Mouse (Mus musculus) forebrain, embryonic 14.5 days (tissue): ENCODE measurements around the gene Pafah2. TPM values are rescaled to one million over a fixed set of nuclear protein-coding genes. Genes with fewer than 3 reads are reported as not detected.
A peak's percentile ranks its signal among the peaks of the same experiment; 100 is the strongest.

Experiments used
- ATAC-seq: fragments of 200-750 bp; cut with Nextera tagmentation; 2 replicates; pipeline ENCODE4 v1.8.0; 2017; ENCODE audit warnings: mild to moderate bottlenecking, moderate library complexity
- DNase-seq: peaks from one replicate; pipeline ENCODE4 v3.0.0-alpha.2; 2015; ENCODE audit warnings: low spot score
- H3K27ac ChIP-seq: fragments of 300-500 bp; sonication (generic); 2 replicates; pipeline ENCODE4 v1.5.1; 2014; ENCODE audit warnings: low read depth, mild to moderate bottlenecking, control low read depth, low read length, moderate library complexity
- H3K27me3 ChIP-seq: fragments of 300-500 bp; sonication (generic); replicated peaks from 2 replicates; pipeline ENCODE4 v1.6.1; 2014; ENCODE audit warnings: low read length, control low read depth, mixed read lengths; ENCODE audit not compliant: control insufficient read depth, insufficient read depth
- H3K36me3 ChIP-seq: fragments of 300-500 bp; sonication (generic); 2 replicates; pipeline ENCODE4 v1.6.1; 2014; ENCODE audit warnings: low read length, control low read depth; ENCODE audit not compliant: control insufficient read depth, insufficient read depth
- H3K4me1 ChIP-seq: fragments of 300-500 bp; sonication (generic); 2 replicates; pipeline ENCODE4 v1.6.1; 2014; ENCODE audit warnings: antibody characterized with exemption, low read length, control low read depth; ENCODE audit not compliant: control insufficient read depth, insufficient read depth
- H3K4me2 ChIP-seq: fragments of 300-500 bp; sonication (generic); 2 replicates; pipeline ENCODE4 v1.6.1; 2014; ENCODE audit warnings: mild to moderate bottlenecking, control low read depth, low read length
- H3K4me3 ChIP-seq: fragments of 300-500 bp; sonication (generic); 2 replicates; pipeline ENCODE4 v1.5.1; 2014; ENCODE audit warnings: low read depth, low read length, control low read depth
- H3K9ac ChIP-seq: fragments of 300-500 bp; sonication (generic); 2 replicates; pipeline ENCODE4 v1.6.1; 2014; ENCODE audit warnings: mild to moderate bottlenecking, low read length, control low read depth, moderate library complexity
- H3K9me3 ChIP-seq: fragments of 300-500 bp; sonication (generic); replicated peaks from 2 replicates; pipeline ENCODE4 v1.6.1; 2016; ENCODE audit warnings: low read length, control low read depth, mixed read lengths; ENCODE audit not compliant: control insufficient read depth
- WGBS: fragments of 180-500 bp; shearing (Covaris S2); extraction: QIAGEN DNeasy Blood & Tissue Kit; methylation state at CpG from one replicate; pipeline ENCODE4 v1.1.7; 2014; 5-methylcytosine and 5-hydroxymethylcytosine counted together
- polyA plus RNA-seq: library from polyadenylated mRNA; unstranded; fragments of >200 nt; fragmentation: Nextera tagmentation; extraction: Ambion mirVana; gene quantifications from 2 replicates; pipeline ENCODE4 v1.2.1, GENCODE M21; 2014

The Pafah2 gene
- polyA plus RNA-seq, 1 experiment from 2014 or later = 7.6 TPM

DNA sequence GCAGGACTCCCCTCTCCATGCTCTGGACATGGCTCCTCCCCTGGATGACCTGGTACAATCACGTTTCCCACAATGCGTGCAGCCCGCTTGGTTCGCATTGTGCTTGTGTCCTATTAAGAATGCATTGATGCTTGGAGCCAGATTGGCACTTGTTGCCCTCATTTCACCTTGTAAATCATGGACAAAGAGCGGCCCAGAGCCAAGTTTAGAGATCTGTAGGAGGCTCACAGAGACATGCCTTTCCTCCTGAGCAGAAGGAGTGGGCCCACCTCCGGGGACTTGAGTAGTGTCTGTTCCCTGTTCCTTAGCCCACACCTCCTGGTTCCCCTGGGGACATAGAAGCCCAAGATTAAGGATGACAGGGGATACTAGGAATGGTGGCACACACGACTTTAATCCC lies 27.8 kb downstream of the Pafah2 start:
- ATAC-seq = no peak
- no peaks in the 10 kb centered on the region for H3K27me3 ChIP-seq
- WGBS = 78% methylated on average over 7 of the region's 7 CpGs
- H3K4me2 ChIP-seq = no peak overlapping the region
- no peak overlapping the region for H3K4me3 ChIP-seq
- no peak overlapping the region for H3K27ac ChIP-seq
- DNase-seq = no peak
- H3K9ac ChIP-seq = no peak overlapping the region
- no peaks in the 10 kb centered on the region for H3K4me1 ChIP-seq
- no peaks in the 10 kb centered on the region for H3K9me3 ChIP-seq
- H3K36me3 ChIP-seq = no peaks in the 10 kb centered on the region

DNA sequence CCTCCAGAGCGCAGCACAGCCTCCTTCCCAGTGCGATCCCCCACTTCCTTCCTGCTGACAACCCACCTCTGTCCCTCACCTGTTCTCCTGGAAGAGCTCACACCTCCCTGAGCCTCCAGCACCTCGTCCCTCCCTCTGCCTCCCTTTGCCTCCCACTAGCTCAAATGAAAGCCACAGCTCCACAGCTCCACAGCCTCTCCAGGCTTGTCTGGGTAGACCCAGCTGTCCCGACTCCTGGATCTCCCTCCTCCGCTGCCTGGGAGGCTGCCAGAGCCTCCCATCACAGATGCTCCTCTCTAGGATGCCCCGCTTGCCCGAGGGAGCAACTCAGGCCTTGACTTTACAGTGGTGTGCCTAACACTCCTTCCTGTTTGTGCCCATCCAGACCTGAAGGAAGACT lies 29.0 kb downstream of the Pafah2 start:
- H3K27ac ChIP-seq = no peak overlapping the region
- no peaks in the 10 kb centered on the region for H3K36me3 ChIP-seq
- H3K4me1 ChIP-seq = peaks cover 6% of the 10 kb centered on the region; the same call in 1 of the 2 replicates
- 79% methylated on average over 7 of the region's 7 CpGs for WGBS
- no peaks in the 10 kb centered on the region for H3K27me3 ChIP-seq
- H3K4me3 ChIP-seq = no peak overlapping the region
- H3K4me2 ChIP-seq = no peak overlapping the region
- DNase-seq (no peak), ATAC-seq (no peak)
- H3K9ac ChIP-seq = no peak overlapping the region
- no peaks in the 10 kb centered on the region for H3K9me3 ChIP-seq

DNA sequence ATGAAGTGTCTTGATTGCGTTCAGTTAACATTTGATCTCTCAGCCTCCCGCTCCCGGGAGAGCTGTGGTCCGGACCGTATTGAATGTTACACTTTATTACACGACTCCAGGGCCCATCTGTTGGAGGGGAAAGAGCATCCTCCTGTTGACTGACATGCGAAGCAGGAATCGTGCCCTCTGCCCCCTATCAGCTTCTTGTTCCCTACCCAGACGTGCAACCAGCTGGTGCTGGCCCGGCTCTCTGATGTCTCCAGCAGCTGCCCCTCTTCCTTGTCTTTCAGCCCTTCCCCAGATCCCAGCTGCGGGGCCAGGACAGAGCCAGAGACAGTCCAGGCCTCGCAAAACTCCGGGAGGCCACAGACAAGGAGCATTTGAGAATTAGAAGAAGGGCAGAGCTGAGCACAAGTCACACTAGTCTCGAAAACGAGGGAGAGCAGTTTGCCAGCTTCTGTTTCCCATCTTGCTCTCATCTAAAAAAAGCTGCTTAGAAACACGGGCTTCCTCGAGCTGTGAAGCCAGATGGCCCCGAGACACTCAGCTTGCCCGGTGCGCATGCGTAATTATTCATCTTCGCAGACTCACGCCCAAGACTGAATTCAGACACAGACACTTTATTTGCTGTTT lies 34.4 kb downstream of the Pafah2 start:
- H3K9me3 ChIP-seq = no peaks in the 10 kb centered on the region
- no peaks in the 10 kb centered on the region for H3K27me3 ChIP-seq
- peak; percentile 97 for DNase-seq
- H3K36me3 ChIP-seq = no peaks in the 10 kb centered on the region
- peak; percentile 88 for ATAC-seq
- H3K4me1 ChIP-seq = peaks cover 19% of the 10 kb centered on the region
- 0 out of 2 replicates have a peak overlapping the region, but pooled peaks have one; percentile 0 for H3K4me3 ChIP-seq
- peak overlapping the region; percentile 44 for H3K4me2 ChIP-seq
- H3K9ac ChIP-seq = peak overlapping the region; percentile 56
- 32% methylated on average over 23 of the region's 23 CpGs for WGBS
- H3K27ac ChIP-seq = peak overlapping the region; percentile 98

DNA sequence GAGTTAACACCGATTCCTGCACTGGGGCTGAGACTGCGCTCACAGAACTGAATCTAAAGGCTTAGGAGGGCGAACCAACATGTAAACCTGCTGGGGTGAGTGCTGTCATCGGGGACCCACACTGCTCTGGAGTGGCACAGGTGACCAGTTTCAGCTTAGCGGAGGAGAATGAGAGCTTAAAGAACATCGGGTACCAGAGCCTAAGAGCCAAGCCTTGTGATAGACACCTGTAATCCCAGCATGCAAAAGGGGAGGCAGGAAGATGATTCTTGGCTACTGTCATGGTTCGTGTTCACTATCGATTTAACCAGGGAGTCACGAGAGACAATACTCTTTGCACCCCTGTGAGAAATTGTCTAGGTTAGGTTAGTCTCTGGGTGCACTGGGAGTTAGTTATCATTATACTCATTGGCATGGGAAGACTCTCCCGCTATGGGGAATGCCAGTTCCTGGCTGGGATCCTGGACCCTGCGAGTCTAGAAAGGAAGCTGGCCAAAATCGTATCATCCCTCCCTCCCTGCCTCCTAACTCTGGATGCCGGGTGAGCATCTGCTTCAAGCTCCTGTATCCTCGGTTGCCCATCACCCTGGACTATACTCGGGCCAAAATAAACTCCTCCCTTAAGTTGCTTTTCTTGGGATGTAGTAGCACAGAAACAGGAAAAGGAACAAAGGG lies 36.7 kb downstream of the Pafah2 start:
- H3K36me3 ChIP-seq = no peaks in the 10 kb centered on the region
- ATAC-seq = no peak
- H3K4me1 ChIP-seq = peaks cover 19% of the 10 kb centered on the region
- H3K4me2 ChIP-seq = no peak overlapping the region
- no peak overlapping the region for H3K27ac ChIP-seq
- 82% methylated on average over 15 of the region's 15 CpGs for WGBS
- H3K4me3 ChIP-seq = no peak overlapping the region
- H3K9ac ChIP-seq = no peak overlapping the region
- DNase-seq = peak; percentile 33
- H3K9me3 ChIP-seq = no peaks in the 10 kb centered on the region
- no peaks in the 10 kb centered on the region for H3K27me3 ChIP-seq

DNA sequence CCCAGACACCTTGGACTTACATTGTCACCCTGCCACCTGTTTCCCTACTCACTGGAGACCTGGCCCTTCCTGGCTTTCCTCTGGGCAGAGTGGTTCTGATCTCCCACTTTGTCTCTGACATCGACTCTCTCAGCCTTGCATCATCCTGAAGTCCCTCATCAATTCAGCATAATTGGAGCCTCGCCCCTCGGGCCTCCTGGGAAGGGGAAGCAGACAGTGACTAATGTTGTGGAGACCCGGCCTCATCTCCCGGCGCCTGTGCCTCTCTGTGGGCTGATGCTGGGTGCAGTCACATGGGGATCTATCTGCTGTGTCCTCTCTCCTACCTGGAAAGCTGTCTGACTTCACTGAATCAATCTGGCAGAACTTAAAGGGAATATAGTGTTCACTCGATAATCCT lies 40.1 kb downstream of the Pafah2 start:
- H3K36me3 ChIP-seq = no peaks in the 10 kb centered on the region
- no peak overlapping the region for H3K27ac ChIP-seq
- H3K4me3 ChIP-seq = no peak overlapping the region
- H3K9ac ChIP-seq = no peak overlapping the region
- no peaks in the 10 kb centered on the region for H3K9me3 ChIP-seq
- H3K27me3 ChIP-seq = no peaks in the 10 kb centered on the region
- 55% methylated on average over 7 of the region's 7 CpGs for WGBS
- DNase-seq = no peak
- no peak overlapping the region for H3K4me2 ChIP-seq
- peaks cover 4% of the 10 kb centered on the region for H3K4me1 ChIP-seq
- ATAC-seq = no peak

DNA sequence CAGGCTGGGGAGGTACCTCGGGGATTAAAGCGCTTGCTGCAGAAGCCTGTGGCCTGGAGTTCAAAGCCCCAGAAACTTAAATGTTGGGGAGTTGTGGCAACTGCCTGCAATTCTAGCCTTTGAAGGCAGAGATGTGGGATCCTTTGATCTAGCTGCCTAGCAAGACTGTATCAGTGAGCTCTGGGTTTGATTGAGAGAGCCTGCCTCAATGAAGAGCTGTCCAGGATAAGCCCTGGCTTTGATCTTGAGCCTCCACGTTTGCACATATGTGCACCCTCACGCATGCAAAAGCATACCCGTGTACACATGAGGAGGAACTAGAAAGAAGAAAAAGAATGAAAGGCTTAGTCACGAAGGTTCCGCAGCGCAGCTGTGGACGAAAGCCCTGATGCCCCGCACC lies 40.5 kb downstream of the Pafah2 start:
- Histone ChIP-seq H3K9ac (no peak overlapping the region), H3K4me1 (no peaks in the 10 kb centered on the region), H3K4me2 (no peak overlapping the region), H3K4me3 (no peak overlapping the region), H3K27ac (no peak overlapping the region; the same call in 1 of the 2 replicates), H3K27me3 (no peaks in the 10 kb centered on the region), H3K9me3 (no peaks in the 10 kb centered on the region), H3K36me3 (no peaks in the 10 kb centered on the region)
- WGBS = 76% methylated on average over 10 of the region's 10 CpGs
- DNase-seq (peak; percentile 49), ATAC-seq (no peak)

DNA sequence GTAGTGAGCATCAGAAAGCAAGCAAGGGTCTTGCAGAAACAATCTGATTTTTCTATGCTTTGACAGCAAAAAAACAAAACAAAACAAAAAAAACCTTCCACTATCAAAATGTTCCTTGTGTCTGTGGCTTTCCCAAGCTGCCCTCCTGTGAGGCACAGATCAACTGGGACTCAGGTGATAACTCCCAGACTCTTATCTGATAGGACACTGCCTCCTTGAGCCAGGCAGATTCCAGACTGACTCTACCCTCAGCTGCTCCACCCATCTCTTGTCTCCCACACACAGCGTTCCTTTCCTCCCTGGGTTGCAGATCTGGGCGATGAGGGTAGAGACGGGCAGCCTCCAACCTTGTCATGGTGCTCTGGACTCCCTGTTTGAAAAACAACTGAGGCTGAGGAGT lies 43.0 kb downstream of the Pafah2 start:
- Histone ChIP-seq H3K4me1 (no peaks in the 10 kb centered on the region), H3K36me3 (no peaks in the 10 kb centered on the region), H3K9me3 (no peaks in the 10 kb centered on the region), H3K9ac (no peak overlapping the region), H3K27me3 (no peaks in the 10 kb centered on the region), H3K27ac (no peak overlapping the region), H3K4me2 (no peak overlapping the region), H3K4me3 (no peak overlapping the region)
- no peak for ATAC-seq
- DNase-seq = no peak
- 84% methylated on average over 3 of the region's 3 CpGs for WGBS

DNA sequence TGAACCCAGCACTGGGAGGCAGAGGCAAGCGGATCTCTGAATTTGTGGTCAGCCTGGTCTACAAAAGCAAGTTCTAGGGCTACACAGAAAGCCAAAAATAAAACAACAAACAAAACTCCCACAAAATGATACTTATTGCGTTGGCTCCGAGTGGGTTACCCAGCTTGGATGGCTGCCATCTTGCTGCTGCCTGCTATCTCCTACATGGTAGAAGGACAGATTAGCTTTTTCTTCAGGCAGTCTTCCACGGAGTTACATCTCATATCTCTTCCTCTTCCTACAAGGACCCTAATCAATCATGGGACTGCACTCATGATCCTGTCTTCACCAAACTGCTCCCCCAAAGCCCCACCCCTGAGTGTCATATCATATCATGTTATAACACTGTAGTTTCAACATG lies 43.8 kb downstream of the Pafah2 start:
- H3K4me2 ChIP-seq = no peak overlapping the region
- H3K4me1 ChIP-seq = no peaks in the 10 kb centered on the region
- DNase-seq = no peak
- no peaks in the 10 kb centered on the region for H3K9me3 ChIP-seq
- 90% methylated on average over 4 of the region's 4 CpGs for WGBS
- no peak overlapping the region for H3K9ac ChIP-seq
- H3K27ac ChIP-seq = no peak overlapping the region
- no peaks in the 10 kb centered on the region for H3K27me3 ChIP-seq
- ATAC-seq = no peak
- no peak overlapping the region for H3K4me3 ChIP-seq
- no peaks in the 10 kb centered on the region for H3K36me3 ChIP-seq

DNA sequence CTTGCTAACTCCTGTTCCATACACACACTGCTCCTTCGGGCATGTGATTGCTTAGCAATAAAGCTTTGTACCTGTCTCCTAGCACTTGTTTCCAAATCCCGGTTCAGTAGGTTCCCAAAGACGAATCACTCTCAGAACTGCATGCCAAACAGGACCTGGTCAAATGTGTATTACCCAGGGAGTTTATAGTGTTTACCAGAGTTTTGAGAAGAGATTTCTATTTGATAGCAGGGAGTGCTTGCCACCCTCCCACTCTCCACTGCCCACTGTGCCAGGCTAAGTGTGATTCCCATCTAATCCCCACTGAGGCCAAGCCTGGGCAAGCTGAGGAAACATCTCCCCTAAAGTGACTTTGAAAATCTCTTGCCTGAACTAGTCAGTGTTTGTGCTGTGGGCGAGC lies 46.1 kb downstream of the Pafah2 start:
- Histone ChIP-seq H3K27me3 (no peaks in the 10 kb centered on the region), H3K4me2 (no peak overlapping the region), H3K4me3 (no peak overlapping the region), H3K9ac (no peak overlapping the region), H3K36me3 (no peaks in the 10 kb centered on the region), H3K27ac (no peak overlapping the region), H3K4me1 (no peaks in the 10 kb centered on the region), H3K9me3 (no peaks in the 10 kb centered on the region)
- DNase-seq (no peak), ATAC-seq (no peak)
- 90% methylated on average over 4 of the region's 4 CpGs for WGBS
